Mouse (Mus musculus) adrenal gland, adult (tissue): Measurements from ENCODE around the gene Ifi47.

Experiments used
- DNase-seq, 2 experiments: peaks; one replicate each; pipeline ENCODE4 v3.0.0; 2022 to 2023; ENCODE audit warnings: low spot score in 1 of 2; ENCODE audit not compliant: inconsistent age in 2 of 2

Ifi47 gene

GRCm38 (mm10) chr11:49088990-49089652, 12.7 kb downstream of the Ifi47 start:
- no peak for DNase-seq

- peak in 1 of 2 experiments; percentile 58 for DNase-seq
Measured at GRCm38 (mm10) chr11:49089735-49090507, 13.5 kb downstream of the Ifi47 start.

- DNase-seq, result no peak
Measured at GRCm38 (mm10) chr11:49090551-49090950, 14.2 kb downstream of the Ifi47 start.

GRCm38 (mm10) chr11:49091171-49091570, 14.8 kb downstream of the Ifi47 start:
- DNase-seq, result no peak

GRCm38 (mm10) chr11:49092053-49092586, 15.7 kb downstream of the Ifi47 start:
- no peak for DNase-seq

- no peak for DNase-seq
Measured at GRCm38 (mm10) chr11:49092786-49093185, 16.4 kb downstream of the Ifi47 start.

- DNase-seq, result no peak
Measured at GRCm38 (mm10) chr11:49093861-49094660, 17.7 kb downstream of the Ifi47 start.

GRCm38 (mm10) chr11:49095367-49095766, 19.0 kb downstream of the Ifi47 start:
- no peak for DNase-seq

GRCm38 (mm10) chr11:49100409-49100808, 24.0 kb downstream of the Ifi47 start:
- DNase-seq, result no peak

GRCm38 (mm10) chr11:49101500-49101899, 25.1 kb downstream of the Ifi47 start:
- no peak for DNase-seq

GRCm38 (mm10) chr11:49103047-49103693, 26.8 kb downstream of the Ifi47 start:
- DNase-seq, result peak; percentile 83 to 95

GRCm38 (mm10) chr11:49105752-49106151, 29.4 kb downstream of the Ifi47 start:
- peak in 1 of 2 experiments; percentile 47 for DNase-seq

- DNase-seq, result peak in 1 of 2 experiments; percentile 63
Measured at GRCm38 (mm10) chr11:49107650-49108537, 31.5 kb downstream of the Ifi47 start.

GRCm38 (mm10) chr11:49108833-49109232, 32.4 kb downstream of the Ifi47 start:
- peak in 1 of 2 experiments; percentile 68 for DNase-seq

GRCm38 (mm10) chr11:49111000-49111399, 34.6 kb downstream of the Ifi47 start:
- no peak for DNase-seq

GRCm38 (mm10) chr11:49112624-49113219, 36.3 kb downstream of the Ifi47 start:
- no peak for DNase-seq

GRCm38 (mm10) chr11:49114158-49114557, 37.8 kb downstream of the Ifi47 start:
- DNase-seq, result no peak

- no peak for DNase-seq
Measured at GRCm38 (mm10) chr11:49114774-49115173, 38.4 kb downstream of the Ifi47 start, which contains the start of gene Olfr1396. Olfr1396 (minus strand) TSS chr11:49114874.

- no peak for DNase-seq
Measured at GRCm38 (mm10) chr11:49119635-49120034, 43.2 kb downstream of the Ifi47 start.
